Mouse (Mus musculus): ENCODE results near the gene Gabrr3. TPM values are rescaled to one million over a fixed set of nuclear protein-coding genes. Genes with fewer than 3 reads are reported as not detected.
"Not testable (repeated sequence)": the region's sequence is repeated elsewhere in the genome, so short reads cannot be mapped to it uniquely, and the experiment has no call there.

Gene Gabrr3
- polyA plus RNA-seq, 1 experiment, result not detected

DNA sequence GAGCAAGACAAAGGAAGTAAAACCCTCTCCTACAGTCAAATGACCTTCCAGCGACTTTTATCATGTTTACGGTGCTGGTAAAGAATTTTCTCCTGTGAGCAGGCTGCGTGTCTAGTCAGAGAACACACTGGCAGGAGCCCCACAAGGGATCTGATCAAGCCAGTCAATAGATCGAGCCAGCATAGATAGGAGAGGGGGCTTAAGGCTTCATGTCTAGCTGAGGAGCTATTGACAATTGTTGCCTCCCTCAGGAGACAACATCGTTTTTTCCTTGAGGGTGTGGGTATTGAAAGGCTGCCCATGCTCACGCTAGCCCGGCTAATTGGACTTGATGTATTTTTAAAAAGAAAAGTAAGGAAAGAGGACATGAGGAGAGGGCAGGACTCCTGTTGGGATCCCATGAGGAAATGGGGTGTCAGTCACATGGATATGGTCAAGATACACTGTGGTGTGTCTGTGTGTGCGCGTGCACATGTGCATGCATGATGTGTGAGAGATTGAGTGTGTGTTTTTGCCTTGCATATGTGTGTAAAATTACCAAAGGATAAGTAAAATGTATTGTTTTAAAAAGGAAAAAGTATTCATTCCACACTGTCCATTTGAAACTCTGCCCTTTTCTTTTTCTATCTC lies 13.2 kb downstream of the Gabrr3 start:
- no peak for TF ChIP-seq FLI1 (IDR thresholded peaks at IDR 0.05; ENCODE audit: low read length)
- TF ChIP-seq GATA1 (IDR thresholded peaks at IDR 0.05; ENCODE audit: borderline replicate concordance, low read length), result no peak
- Histone ChIP-seq H3K4me3 (replicated peaks) (no peak overlapping the region), H3K36me3 (replicated peaks; ENCODE audit: low read length) (no peaks in the 10 kb centered on the region), H3K27me3 (replicated peaks) (no peaks in the 10 kb centered on the region), H3K9me3 (no peaks in the 10 kb centered on the region), H3K4me1 (no peaks in the 10 kb centered on the region)

GRCm38 (mm10) chr16:59420867-59421251 lies 13.7 kb downstream of the Gabrr3 start:
- Histone ChIP-seq H3K9me3 (no peaks in the 10 kb centered on the region), H3K4me1 (no peaks in the 10 kb centered on the region), H3K27me3 (replicated peaks) (no peaks in the 10 kb centered on the region), H3K4me3 (replicated peaks) (no peak overlapping the region), H3K36me3 (replicated peaks; ENCODE audit: low read length) (no peaks in the 10 kb centered on the region)
- TF ChIP-seq GATA1 (IDR thresholded peaks at IDR 0.05; ENCODE audit: borderline replicate concordance, low read length) (no peak), FLI1 (IDR thresholded peaks at IDR 0.05; ENCODE audit: low read length) (no peak)

- H3K4me1 ChIP-seq, result no peaks in the 10 kb centered on the region
- no peaks in the 10 kb centered on the region for H3K27me3 ChIP-seq (replicated peaks)
- H3K9me3 ChIP-seq, result no peaks in the 10 kb centered on the region
- no peaks in the 10 kb centered on the region for H3K36me3 ChIP-seq (replicated peaks; ENCODE audit: low read length)
- TF ChIP-seq FLI1 (IDR thresholded peaks at IDR 0.05; ENCODE audit: low read length) (no peak), GATA1 (IDR thresholded peaks at IDR 0.05; ENCODE audit: borderline replicate concordance, low read length) (no peak)
- no peak overlapping the region for H3K4me3 ChIP-seq (replicated peaks)
Observed at GRCm38 (mm10) chr16:59421571-59422345, 14.6 kb downstream of the Gabrr3 start.

DNA sequence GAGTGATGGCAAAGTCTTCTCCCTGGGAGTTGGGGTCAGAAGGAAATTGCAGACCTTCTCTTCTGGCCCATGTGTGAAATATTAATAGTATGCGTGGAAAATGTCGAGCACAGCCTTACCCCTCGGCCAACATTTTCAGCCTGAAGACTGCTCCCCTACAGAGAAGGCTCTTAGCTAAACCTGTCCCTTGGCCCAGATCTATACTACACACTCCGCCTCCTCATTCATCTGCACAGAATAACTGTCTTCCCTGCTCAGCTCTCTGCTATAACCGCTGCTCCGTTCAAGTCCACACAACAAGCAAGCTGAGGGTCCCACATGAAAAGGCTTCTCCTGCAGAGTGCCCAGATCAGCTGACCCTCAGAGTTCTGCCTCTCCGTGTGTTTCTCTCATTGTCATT lies 20.8 kb downstream of the Gabrr3 start:
- Histone ChIP-seq H3K4me1 (no peaks in the 10 kb centered on the region), H3K36me3 (replicated peaks; ENCODE audit: low read length) (no peaks in the 10 kb centered on the region), H3K4me3 (replicated peaks) (no peak overlapping the region), H3K27me3 (replicated peaks) (no peaks in the 10 kb centered on the region), H3K9me3 (no peaks in the 10 kb centered on the region)
- no peak for TF ChIP-seq GATA1 (IDR thresholded peaks at IDR 0.05; ENCODE audit: borderline replicate concordance, low read length)
- TF ChIP-seq FLI1 (IDR thresholded peaks at IDR 0.05; ENCODE audit: low read length), result no peak

DNA sequence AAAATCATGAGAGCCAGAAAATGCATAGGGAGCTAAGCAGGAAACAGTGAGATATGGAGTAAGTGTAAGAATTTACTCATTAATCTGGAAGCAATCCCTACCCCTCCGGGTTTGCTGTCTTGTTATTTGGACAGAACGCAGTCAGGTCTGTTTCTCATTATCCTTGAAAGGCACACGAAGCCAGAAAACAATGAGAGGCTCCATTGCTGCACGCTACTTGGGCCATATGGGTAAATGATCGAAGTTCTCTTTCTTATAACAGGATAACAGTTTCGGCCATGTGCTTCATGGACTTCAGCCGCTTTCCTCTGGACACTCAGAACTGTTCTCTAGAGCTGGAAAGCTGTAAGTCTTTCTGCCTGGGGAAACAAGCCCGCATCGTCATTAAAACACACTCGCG lies 26.0 kb downstream of the Gabrr3 start:
- Histone ChIP-seq H3K36me3 (replicated peaks; ENCODE audit: low read length) (no peaks in the 10 kb centered on the region), H3K9me3 (no peaks in the 10 kb centered on the region), H3K4me3 (replicated peaks) (no peak overlapping the region), H3K4me1 (no peaks in the 10 kb centered on the region), H3K27me3 (replicated peaks) (no peaks in the 10 kb centered on the region)
- TF ChIP-seq GATA1 (IDR thresholded peaks at IDR 0.05; ENCODE audit: borderline replicate concordance, low read length) (no peak), FLI1 (IDR thresholded peaks at IDR 0.05; ENCODE audit: low read length) (no peak)

- H3K27me3 ChIP-seq (replicated peaks), result peaks cover 2% of the 10 kb centered on the region
- TF ChIP-seq GATA1 (IDR thresholded peaks at IDR 0.05; ENCODE audit: borderline replicate concordance, low read length), result no peak
- no peak for TF ChIP-seq FLI1 (IDR thresholded peaks at IDR 0.05; ENCODE audit: low read length)
Observed at GRCm38 (mm10) chr16:59444880-59445559, 37.9 kb downstream of the Gabrr3 start.

DNA sequence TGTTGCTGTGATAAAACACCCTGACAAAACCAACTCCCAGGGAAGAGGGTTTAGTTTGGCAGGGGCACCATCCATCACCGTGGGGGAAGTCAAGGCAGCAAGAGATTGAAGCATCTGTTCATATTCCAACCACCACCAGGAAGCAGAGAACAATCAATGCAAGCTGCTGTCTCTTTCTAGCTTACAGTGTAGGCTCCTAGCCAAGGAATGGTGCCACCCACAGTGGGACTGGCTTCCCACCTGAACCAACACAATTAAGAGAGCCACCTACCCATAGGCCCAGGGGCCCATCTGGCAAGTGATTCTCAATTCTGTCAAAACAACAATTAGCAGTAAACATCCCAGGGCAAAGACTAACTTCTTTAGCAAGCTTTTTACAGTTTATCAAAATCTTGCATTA lies 41.0 kb downstream of the Gabrr3 start:
- Histone ChIP-seq H3K36me3 (replicated peaks; ENCODE audit: low read length) (no peaks in the 10 kb centered on the region), H3K4me3 (replicated peaks) (no peak overlapping the region), H3K9me3 (peaks cover 4% of the 10 kb centered on the region; the same call in 1 of the 2 replicates), H3K27me3 (replicated peaks) (peaks cover 2% of the 10 kb centered on the region), H3K4me1 (no peaks in the 10 kb centered on the region)
- TF ChIP-seq GATA1 (IDR thresholded peaks at IDR 0.05; ENCODE audit: borderline replicate concordance, low read length) (no peak), FLI1 (IDR thresholded peaks at IDR 0.05; ENCODE audit: low read length) (no peak)

More at GRCm38 (mm10) chr16:59444880-59445559, 37.9 kb downstream of the Gabrr3 start:
- Histone ChIP-seq H3K9me3 (peaks cover 4% of the 10 kb centered on the region; the same call in 1 of the 2 replicates), H3K36me3 (replicated peaks; ENCODE audit: low read length) (no peaks in the 10 kb centered on the region), H3K4me1 (no peaks in the 10 kb centered on the region), H3K4me3 (replicated peaks) (no peak overlapping the region)

- peaks cover 2% of the 10 kb centered on the region for H3K27me3 ChIP-seq (replicated peaks)
- TF ChIP-seq FLI1 (IDR thresholded peaks at IDR 0.05; ENCODE audit: low read length), result no peak
- TF ChIP-seq GATA1 (IDR thresholded peaks at IDR 0.05; ENCODE audit: borderline replicate concordance, low read length), result no peak
- peaks cover 4% of the 10 kb centered on the region; the same call in 1 of the 2 replicates for H3K9me3 ChIP-seq
- no peak overlapping the region for H3K4me3 ChIP-seq (replicated peaks)
- no peaks in the 10 kb centered on the region for H3K36me3 ChIP-seq (replicated peaks; ENCODE audit: low read length)
- H3K4me1 ChIP-seq, result no peaks in the 10 kb centered on the region
Observed at GRCm38 (mm10) chr16:59449092-59449491, 42.0 kb downstream of the Gabrr3 start.

DNA sequence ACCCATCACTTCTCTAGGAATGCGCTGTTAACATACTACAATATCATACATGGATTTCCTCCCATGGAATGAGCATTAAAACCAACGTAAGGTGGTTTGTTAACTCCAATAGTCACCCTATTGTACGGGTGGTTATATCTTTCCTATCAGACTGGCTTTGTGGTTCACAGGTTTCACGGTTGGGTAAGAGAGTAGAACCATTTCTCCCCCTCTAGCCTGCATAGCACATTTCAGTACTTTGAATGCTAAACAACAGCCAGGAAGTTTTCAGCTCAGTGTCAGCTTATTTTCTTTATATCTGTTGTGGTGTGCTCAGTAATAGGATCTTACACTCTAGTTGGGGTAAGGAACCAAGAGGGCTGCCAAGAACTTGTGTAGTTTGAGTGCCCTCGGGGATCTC lies 44.7 kb downstream of the Gabrr3 start:
- no peaks in the 10 kb centered on the region for H3K36me3 ChIP-seq (replicated peaks; ENCODE audit: low read length)
- H3K27me3 ChIP-seq (replicated peaks), result peaks cover 2% of the 10 kb centered on the region
- H3K4me1 ChIP-seq, result no peaks in the 10 kb centered on the region
- H3K9me3 ChIP-seq, result peaks cover 4% of the 10 kb centered on the region; the same call in 1 of the 2 replicates
- no peak for TF ChIP-seq GATA1 (IDR thresholded peaks at IDR 0.05; ENCODE audit: borderline replicate concordance, low read length)
- no peak for TF ChIP-seq FLI1 (IDR thresholded peaks at IDR 0.05; ENCODE audit: low read length)
- H3K4me3 ChIP-seq (replicated peaks), result no peak overlapping the region

GRCm38 (mm10) chr16:59459259-59459861 lies 52.2 kb downstream of the Gabrr3 start:
- H3K4me1 ChIP-seq; H3K36me3 ChIP-seq (replicated peaks; ENCODE audit: low read length); H3K4me3 ChIP-seq (replicated peaks); H3K27me3 ChIP-seq (replicated peaks); H3K9me3 ChIP-seq: not testable (repeated sequence)

Data from megakaryocyte, embryonic 14.5 days (primary cell).